Mouse (Mus musculus): Measurements from ENCODE around the gene Ggt6.

Ggt6 gene

DNA sequence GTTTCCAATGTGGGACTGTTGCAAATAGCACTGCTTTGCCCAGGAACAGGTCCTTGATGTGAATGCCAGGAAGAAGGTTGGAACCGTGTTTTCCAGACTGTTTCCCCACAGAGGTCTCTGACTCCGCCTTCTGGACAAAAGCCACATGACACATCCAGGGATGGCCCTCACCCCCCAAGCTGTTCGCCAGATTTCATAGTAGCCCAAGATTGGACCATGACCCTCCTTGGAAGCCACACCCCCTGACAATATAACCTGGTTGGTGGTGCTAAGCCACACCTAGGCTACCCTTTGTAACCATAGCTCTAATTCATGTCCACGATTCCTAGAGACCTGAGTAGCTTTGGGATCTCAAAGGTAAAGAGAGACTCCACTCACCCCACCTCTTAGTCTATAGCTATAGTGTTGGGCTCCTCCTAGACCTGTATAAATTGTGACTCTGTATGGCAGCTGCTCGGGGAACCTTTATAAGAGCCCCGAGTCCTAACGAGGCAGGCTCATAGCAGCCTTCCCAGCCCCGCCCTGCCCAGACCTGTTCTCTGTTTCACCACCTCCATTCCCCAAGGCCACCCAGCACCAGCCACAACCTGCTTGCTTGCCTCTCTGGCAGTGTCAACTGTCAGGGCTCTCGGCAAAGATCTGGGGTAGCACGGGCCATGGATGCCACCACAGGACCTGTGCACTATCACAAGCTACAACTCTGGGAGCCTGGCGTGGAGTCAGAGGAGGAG is at the start of gene Ggt6:
Gene Ggt6, plus strand, starts transcription at position 564 of the 731 bp plus-strand sequence.
- DNase-seq (ENCODE audit: low read depth) = no peak

GRCm38 (mm10) chr11:72388113-72388529 is 47.2 kb upstream of the Ggt6 start:
- DNase-seq (ENCODE audit: low read depth) = no peak

GRCm38 (mm10) chr11:72389407-72390142 is 45.8 kb upstream of the Ggt6 start:
- DNase-seq (ENCODE audit: low read depth) = no peak

DNA sequence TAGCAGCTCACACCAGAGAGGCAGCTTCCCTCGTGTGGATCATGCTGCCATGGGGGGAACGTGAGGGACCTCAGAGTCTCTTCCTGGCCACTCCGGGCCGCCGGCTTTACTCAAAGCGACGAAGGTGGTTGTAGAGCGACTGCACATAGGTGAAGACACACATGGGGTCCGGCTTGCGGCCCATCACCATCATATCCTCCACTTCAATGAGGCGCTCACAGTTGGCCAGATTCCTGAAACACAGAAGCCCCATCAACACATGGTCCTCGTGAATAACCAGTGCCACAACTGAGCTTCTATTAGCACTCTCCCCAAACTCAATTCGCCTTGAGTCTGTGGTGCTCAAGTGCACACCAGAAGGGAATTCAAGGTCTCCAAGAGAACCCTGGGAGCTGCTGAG is 44.1 kb upstream of the Ggt6 start:
- no peak for DNase-seq (ENCODE audit: low read depth)

- no peak for DNase-seq (ENCODE audit: low read depth)
Observed at GRCm38 (mm10) chr11:72393243-72393642, 42.1 kb upstream of the Ggt6 start.

- DNase-seq (ENCODE audit: low read depth) = no peak
Observed at GRCm38 (mm10) chr11:72393669-72394068, 41.7 kb upstream of the Ggt6 start.

DNA sequence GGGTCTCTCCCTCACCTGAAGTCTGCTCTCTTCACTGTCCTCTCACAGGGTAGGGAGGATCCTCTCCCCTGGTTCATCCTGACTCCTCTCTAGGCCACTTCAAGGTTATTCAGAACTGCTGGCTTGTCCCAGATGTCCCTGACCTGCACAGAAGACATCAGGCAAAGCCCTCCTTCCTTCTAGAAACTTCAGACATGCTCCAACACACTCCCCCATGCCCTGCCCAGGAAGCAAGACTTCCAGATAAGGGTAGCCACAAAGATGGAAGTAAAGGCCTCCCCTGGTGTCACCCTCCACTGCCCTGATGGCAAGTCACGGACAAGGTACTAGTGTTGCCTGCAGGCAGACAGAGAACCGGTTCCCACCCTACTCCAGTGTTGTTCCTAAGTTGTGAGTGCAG is 40.6 kb upstream of the Ggt6 start:
- no peak for DNase-seq (ENCODE audit: low read depth)

DNA sequence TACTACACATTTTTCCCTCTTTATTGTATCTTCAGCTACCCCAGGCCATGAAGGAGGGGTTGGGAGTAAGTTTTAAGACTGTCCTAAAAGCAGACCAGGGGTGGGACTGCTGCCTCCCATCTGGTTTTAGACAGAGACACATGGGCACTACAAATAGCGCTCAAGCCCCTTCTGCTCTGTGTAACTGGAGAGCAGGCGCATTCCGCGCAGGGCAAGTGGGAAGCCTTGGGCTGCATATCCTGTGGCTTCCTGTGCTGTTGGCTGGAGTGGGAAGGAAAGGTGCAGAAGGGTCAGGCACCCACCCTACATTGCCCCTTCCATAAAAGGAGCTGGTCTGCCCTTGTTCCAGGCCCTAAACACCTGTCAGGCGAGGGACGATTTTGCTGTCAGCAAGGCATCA is 39.7 kb upstream of the Ggt6 start:
- no peak for DNase-seq (ENCODE audit: low read depth)

- no peak for DNase-seq (ENCODE audit: low read depth)
Observed at GRCm38 (mm10) chr11:72396621-72397020, 38.7 kb upstream of the Ggt6 start.

- no peak for DNase-seq (ENCODE audit: low read depth)
Observed at GRCm38 (mm10) chr11:72397072-72397471, 38.3 kb upstream of the Ggt6 start.

DNA sequence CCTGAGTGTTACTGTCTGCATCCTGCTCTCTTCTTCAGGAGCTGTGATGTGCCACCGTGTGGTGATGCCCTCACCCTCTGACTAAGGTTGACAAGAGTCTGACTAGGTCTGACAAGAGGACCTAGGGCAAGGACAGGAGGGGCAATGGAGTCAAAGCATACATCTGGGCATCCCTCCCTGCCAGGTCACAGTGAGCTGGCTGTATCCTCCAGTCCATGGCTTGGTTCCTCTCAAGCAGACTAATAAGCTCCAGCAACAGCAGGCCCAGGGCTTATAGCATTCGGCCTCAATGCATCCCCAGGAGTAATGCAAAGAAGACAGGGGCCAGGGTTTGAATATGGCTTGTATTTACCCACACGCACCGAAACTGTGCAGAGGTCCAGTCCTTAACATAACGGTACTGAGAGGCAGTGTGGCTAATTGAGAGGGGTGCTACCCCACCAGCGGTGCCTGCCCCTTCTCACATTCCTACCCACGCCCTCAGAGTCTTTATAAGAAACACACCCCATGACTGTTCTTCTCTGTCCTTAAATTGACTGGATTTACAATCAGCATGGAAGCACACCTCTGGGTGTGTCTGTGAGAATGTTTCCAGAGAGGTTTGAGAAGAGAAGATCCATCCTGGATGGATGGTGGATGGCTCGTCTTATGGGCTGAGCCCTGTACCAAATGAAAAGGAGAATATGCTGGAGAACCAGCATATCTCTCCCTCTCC is 37.4 kb upstream of the Ggt6 start:
- DNase-seq (ENCODE audit: low read depth) = no peak

- no peak for DNase-seq (ENCODE audit: low read depth)
Observed at GRCm38 (mm10) chr11:72401068-72401467, 34.3 kb upstream of the Ggt6 start.

DNA sequence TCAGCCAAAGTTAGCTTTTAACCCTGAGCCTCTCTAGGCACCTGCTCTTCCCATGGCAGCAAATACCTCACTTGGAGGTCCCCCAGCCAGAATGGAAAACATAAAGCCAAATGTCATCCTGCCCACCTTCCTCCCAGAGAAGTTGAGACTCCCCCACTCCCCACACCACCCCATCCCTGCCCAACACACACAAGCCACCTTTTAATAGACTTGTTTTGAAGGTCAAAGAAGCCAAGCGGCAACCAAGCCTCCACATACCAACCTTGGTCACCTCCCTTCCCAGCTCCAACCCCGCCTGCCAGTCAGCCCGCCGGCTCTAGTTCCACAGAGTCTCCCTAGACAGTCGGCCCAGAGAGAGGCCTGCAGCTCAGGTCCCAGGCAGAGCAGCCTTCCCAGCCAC is 33.3 kb upstream of the Ggt6 start:
- no peak for DNase-seq (ENCODE audit: low read depth)

- DNase-seq (ENCODE audit: low read depth) = no peak
Observed at GRCm38 (mm10) chr11:72402969-72403368, 32.4 kb upstream of the Ggt6 start.

DNA sequence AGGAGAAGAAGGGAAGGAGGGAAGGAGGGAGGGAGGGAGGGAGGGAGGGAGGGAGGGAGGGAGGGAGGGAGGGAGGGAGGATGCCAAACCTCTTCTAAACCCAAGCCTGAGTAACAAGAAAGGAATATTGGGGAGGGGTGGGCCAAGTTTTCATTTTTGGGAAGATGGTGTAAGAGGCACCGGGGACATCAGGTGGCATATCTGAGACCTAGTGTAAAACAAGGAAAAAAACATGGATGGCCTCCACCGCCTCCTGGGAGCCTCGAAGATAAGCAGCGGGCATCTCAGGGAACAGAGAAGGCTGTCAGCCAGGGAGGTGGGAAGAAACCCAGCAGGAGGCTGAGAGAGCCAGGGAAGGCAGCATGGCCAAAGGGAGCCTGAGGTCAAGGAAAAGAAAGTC is 29.8 kb upstream of the Ggt6 start:
- no peak for DNase-seq (ENCODE audit: low read depth)

DNA sequence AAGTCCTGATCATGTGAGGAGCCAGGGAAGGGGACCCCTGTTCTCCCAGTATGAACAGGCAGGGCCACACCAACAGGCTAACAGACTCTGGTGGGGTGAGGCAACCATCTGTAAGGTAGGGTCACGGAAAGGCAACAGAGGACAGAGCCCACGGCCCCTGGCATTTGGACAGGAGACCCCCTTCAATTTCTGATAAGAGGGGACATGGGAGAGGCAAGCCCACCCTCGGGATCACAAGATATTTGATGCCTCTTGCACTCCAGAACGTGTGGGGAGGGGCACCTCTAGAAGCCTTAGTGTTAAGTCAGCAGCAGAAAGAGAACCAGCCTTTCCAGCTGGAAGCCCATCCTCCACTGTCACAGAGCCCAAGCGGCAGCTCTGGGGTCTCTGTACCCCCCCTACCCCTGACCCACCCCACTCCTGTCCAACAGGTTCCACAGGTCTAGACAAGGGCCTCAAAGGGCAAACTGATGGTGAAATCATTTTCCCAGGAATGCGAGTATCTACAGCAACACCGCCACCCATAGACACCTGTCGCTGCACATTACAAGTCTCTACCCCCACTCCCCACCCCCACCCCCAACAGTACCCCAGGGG is 29.1 kb upstream of the Ggt6 start:
- no peak for DNase-seq (ENCODE audit: low read depth)

DNA sequence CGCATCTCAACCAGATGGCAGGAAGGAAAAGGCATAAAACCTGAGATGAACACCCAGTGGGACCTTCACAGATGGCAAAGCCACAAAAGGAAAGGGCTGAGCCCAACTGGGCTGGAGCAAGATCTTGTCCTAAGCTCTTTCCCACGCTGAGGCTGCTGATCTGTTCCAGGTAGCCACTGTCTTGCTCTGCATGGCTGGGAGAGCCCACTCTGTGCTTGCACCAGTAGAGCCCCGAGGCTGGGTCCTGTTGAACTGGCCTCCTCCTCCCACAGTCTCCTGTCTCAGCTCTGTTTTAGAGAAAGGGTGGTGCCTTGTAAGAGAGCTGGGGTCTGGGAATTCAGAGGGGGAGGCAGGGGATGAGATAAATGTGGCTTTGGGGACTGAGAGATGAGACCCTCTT is 28.2 kb upstream of the Ggt6 start:
- no peak for DNase-seq (ENCODE audit: low read depth)

DNA sequence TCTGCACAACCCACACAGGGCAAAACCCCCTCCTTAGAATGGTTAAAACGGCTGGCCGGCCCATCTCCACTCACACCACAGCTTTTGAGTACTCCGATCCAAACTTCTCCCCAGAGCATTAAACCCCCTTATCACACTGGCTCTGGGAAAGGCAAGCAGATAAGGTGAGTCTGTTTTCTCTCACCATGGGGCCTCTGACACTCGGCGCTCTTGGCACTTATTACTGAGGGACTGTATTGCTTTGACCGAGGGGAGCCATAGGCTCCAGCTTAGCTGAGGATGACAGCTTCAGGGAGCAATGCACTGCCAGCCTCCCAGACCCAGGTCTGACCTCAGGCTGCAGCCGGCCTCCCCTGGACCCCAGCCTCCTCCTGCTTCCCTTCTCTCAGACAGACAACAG is 27.8 kb upstream of the Ggt6 start:
- no peak for DNase-seq (ENCODE audit: low read depth)

DNA sequence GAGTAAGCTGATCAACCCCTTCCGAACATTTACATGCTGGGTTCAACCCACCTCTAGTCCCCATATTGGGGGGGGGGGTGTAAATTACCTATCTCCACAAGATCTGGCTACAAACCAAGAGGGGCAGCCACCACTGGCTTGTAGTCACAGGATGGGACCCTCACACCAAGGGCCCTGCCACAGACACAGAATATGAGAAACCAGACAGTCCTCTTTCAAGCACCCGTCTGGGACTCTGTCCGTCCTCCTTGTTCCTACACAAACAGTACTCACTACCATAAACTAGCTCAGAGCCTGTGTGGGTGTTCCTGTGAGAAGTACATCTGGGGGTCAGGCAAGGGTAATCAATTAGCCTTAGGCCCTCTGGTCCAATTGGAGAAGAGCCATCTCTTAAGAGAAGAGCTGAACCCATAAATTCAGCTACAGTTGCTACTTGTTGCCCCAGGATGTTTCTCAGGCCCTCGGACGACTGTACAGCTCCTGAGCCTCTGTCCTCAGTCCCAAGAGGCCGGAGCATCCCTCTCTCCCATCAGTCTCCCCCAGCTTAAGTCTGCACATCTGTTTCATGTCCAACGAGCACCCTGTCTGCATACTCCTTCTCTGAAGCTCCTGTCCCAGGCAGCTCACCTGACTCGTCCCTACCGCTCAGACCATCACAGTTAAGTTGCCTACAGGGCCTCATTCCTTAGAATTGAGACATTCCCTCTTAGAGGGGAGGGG is 26.7 kb upstream of the Ggt6 start:
- DNase-seq (ENCODE audit: low read depth) = no peak

GRCm38 (mm10) chr11:72409649-72410385 is 25.5 kb upstream of the Ggt6 start:
- no peak for DNase-seq (ENCODE audit: low read depth)

GRCm38 (mm10) chr11:72410521-72411092 is 24.7 kb upstream of the Ggt6 start:
- no peak for DNase-seq (ENCODE audit: low read depth)

All from c-Kit-positive CD71-positive TER-119-negative erythroid progenitor cells, embryonic 14.5 days (primary cell).